Mouse (Mus musculus) cerebellum, adult 2 months (tissue): ENCODE measurements around the gene Mapk9.

ENCODE experiments used
- CTCF ChIP-seq: fragments of 200-500 bp; IDR thresholded peaks from 2 replicates; pipeline ENCODE4 v1.5.1; 2011; ENCODE audit warnings: low read depth, mild to moderate bottlenecking, control low read depth, low read length, moderate library complexity, borderline replicate concordance; ENCODE audit not compliant: insufficient read depth
- POLR2A ChIP-seq: fragments of 200-500 bp; IDR thresholded peaks from 2 replicates; pipeline ENCODE4 v1.6.1; 2011; ENCODE audit warnings: low read length, control low read depth, borderline replicate concordance; ENCODE audit not compliant: insufficient read depth

GRCm38 (mm10) chr11:49888469-49888868 is 41.9 kb downstream of the Mapk9 start:
- no peak for TF ChIP-seq CTCF
- TF ChIP-seq POLR2A: no peak
